Mouse (Mus musculus): ENCODE data around the gene Hoga1. TPM values are rescaled to one million over a fixed set of nuclear protein-coding genes. Genes with fewer than 3 reads are reported as not detected.

Gene Hoga1
- polyA plus RNA-seq, 1 experiment from 2014 or later = 9.8 TPM

DNA sequence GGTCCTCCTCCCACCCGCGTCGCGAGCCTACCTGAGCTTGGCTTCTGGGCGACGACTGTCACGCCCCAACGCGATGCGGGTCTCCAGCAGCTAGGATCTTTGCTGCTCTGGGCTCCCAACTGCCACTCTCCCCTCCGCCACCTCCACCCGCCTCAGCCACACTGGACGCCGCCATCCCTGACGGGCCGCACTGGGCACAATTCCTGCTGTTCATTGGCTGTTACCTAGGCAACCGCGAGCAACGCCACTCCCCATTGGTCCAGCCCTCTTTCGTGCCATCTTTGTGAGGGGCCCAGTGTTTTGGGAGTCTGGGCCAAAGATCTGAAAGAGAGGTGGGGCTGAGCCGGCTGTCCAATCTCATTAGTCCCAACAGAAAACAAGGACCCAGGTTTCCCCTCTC lies 40.8 kb downstream of the Hoga1 start, which contains the start of gene Morn4:
Morn4 (minus strand) TSS at position 192 of the 400 bp plus-strand sequence.
- no peaks in the 10 kb centered on the region for H3K9me3 ChIP-seq (ENCODE audit: control insufficient read depth, low read length)
- under 1% methylated on average over 21 of the region's 21 CpGs for WGBS

GRCm38 (mm10) chr19:42089103-42089747 lies 43.8 kb downstream of the Hoga1 start:
- 24% methylated on average over 14 of the region's 14 CpGs for WGBS
- Histone ChIP-seq H3K4me1 (ENCODE audit: control insufficient read depth, insufficient read depth, low read length) (peaks cover 17% of the 10 kb centered on the region), H3K4me3 (ENCODE audit: low read length) (peak overlapping the region; percentile 91), H3K27me3 (ENCODE audit: control insufficient read depth, insufficient read depth, low read length) (no peaks in the 10 kb centered on the region), H3K9ac (ENCODE audit: low read depth, low read length) (peak overlapping the region; percentile 45; the same call in 1 of the 2 replicates), H3K4me2 (replicated peaks; ENCODE audit: low read depth, low read length) (peak overlapping the region; percentile 60), H3K36me3 (ENCODE audit: control insufficient read depth, insufficient read depth, low read length) (peaks cover 4% of the 10 kb centered on the region; the same call in 1 of the 2 replicates), H3K27ac (ENCODE audit: low read depth, low read length) (peak overlapping the region; percentile 85), H3K9me3 (ENCODE audit: control insufficient read depth, low read length) (no peaks in the 10 kb centered on the region)
- no peak for ATAC-seq (ENCODE audit: low FRiP score, low TSS enrichment)

More for the DNA sequence above, 40.8 kb downstream of the Hoga1 start, which contains the start of gene Morn4:
- Histone ChIP-seq H3K27ac (ENCODE audit: low read depth, low read length) (no peak within 1 kb of the TSS), H3K4me3 (ENCODE audit: low read length) (peak within 1 kb of the TSS; percentile 81), H3K4me1 (ENCODE audit: control insufficient read depth, insufficient read depth, low read length) (peaks cover 13% of the 10 kb centered on the region), H3K36me3 (ENCODE audit: control insufficient read depth, insufficient read depth, low read length) (no peaks in the 10 kb centered on the region), H3K9ac (ENCODE audit: low read depth, low read length) (peak within 1 kb of the TSS; percentile 75), H3K4me2 (replicated peaks; ENCODE audit: low read depth, low read length) (peak within 1 kb of the TSS; percentile 89), H3K27me3 (ENCODE audit: control insufficient read depth, insufficient read depth, low read length) (no peaks in the 10 kb centered on the region)
- ATAC-seq (ENCODE audit: low FRiP score, low TSS enrichment) = peak; percentile 85

DNA sequence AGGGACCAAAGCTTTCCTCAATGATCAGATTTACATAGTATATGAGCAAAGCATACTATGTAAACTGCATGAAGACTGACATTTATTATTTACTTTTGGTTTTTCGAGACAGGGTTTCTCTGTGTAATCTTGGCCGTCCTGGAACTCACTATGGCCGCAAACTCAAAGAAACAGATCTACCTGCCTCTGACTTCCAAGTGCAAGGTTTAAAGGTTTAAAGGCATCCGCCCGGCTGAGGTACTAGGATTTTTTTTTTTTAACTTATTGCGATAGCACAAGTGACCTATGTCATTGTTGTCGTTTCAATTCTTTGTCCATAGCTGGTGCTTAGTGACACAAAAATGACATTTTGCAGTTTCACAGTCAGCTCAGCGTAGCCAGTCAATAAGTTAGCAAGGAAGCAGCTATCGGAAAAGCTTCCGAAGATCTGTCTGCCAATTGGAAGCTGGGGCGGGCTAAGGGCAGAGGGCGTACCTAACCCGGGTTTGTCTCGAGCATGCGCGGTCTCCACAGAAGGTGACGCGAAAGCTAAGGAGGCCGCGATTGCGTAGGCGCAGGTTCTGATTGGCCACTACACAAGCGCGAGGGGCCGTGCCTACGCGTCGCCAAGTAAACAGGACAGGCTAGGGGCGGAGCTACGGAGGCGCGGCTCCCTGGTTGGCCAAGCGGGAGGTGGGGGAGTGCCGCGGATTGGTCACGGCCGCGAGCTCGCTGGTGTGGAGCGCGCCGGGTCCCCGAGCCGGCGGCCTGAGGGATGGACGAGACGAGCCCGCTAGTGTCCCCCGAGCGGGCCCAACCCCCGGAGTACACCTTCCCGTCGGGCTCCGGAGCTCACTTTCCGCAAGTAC lies 44.6 kb downstream of the Hoga1 start, which contains the start of gene Pi4k2a:
Pi4k2a (plus strand) TSS at position 723 of the 848 bp plus-strand sequence.
- Histone ChIP-seq H3K27ac (ENCODE audit: low read depth, low read length) (peak within 1 kb of the TSS; percentile 85), H3K4me3 (ENCODE audit: low read length) (peak within 1 kb of the TSS; percentile 91), H3K27me3 (ENCODE audit: control insufficient read depth, insufficient read depth, low read length) (no peaks in the 10 kb centered on the region), H3K9me3 (ENCODE audit: control insufficient read depth, low read length) (no peaks in the 10 kb centered on the region), H3K4me2 (replicated peaks; ENCODE audit: low read depth, low read length) (peak within 1 kb of the TSS; percentile 60), H3K36me3 (ENCODE audit: control insufficient read depth, insufficient read depth, low read length) (peaks cover 6% of the 10 kb centered on the region; the same call in 1 of the 2 replicates), H3K4me1 (ENCODE audit: control insufficient read depth, insufficient read depth, low read length) (peaks cover 17% of the 10 kb centered on the region), H3K9ac (ENCODE audit: low read depth, low read length) (peak within 1 kb of the TSS; percentile 88)
- 1% methylated on average over 46 of the region's 55 CpGs for WGBS
- ATAC-seq (ENCODE audit: low FRiP score, low TSS enrichment) = peak; percentile 98

GRCm38 (mm10) chr19:42090637-42091141 lies 45.3 kb downstream of the Hoga1 start:
- Histone ChIP-seq H3K9me3 (ENCODE audit: control insufficient read depth, low read length) (no peaks in the 10 kb centered on the region), H3K4me3 (ENCODE audit: low read length) (peak overlapping the region; percentile 91), H3K27ac (ENCODE audit: low read depth, low read length) (peak overlapping the region; percentile 77), H3K27me3 (ENCODE audit: control insufficient read depth, insufficient read depth, low read length) (no peaks in the 10 kb centered on the region), H3K4me2 (replicated peaks; ENCODE audit: low read depth, low read length) (peak overlapping the region; percentile 58), H3K4me1 (ENCODE audit: control insufficient read depth, insufficient read depth, low read length) (peaks cover 13% of the 10 kb centered on the region), H3K9ac (ENCODE audit: low read depth, low read length) (peak overlapping the region; percentile 88), H3K36me3 (ENCODE audit: control insufficient read depth, insufficient read depth, low read length) (peaks cover 10% of the 10 kb centered on the region; the same call in 1 of the 2 replicates)
- WGBS = under 1% methylated on average over 49 of the region's 52 CpGs
- ATAC-seq (ENCODE audit: low FRiP score, low TSS enrichment) = peak; percentile 70

- no peaks in the 10 kb centered on the region for H3K9me3 ChIP-seq (ENCODE audit: control insufficient read depth, low read length)
- no peaks in the 10 kb centered on the region for H3K4me1 ChIP-seq (ENCODE audit: control insufficient read depth, insufficient read depth, low read length)
- H3K9ac ChIP-seq (ENCODE audit: low read depth, low read length) = no peak overlapping the region
- no peak overlapping the region for H3K4me3 ChIP-seq (ENCODE audit: low read length)
- no peaks in the 10 kb centered on the region for H3K27me3 ChIP-seq (ENCODE audit: control insufficient read depth, insufficient read depth, low read length)
- H3K27ac ChIP-seq (ENCODE audit: low read depth, low read length) = no peak overlapping the region
- no peak for ATAC-seq (ENCODE audit: low FRiP score, low TSS enrichment)
- no peak overlapping the region for H3K4me2 ChIP-seq (replicated peaks; ENCODE audit: low read depth, low read length)
- 88% methylated on average over 3 of the region's 3 CpGs for WGBS
- peaks cover 30% of the 10 kb centered on the region for H3K36me3 ChIP-seq (ENCODE audit: control insufficient read depth, insufficient read depth, low read length)
These were observed 54.0 kb downstream of the Hoga1 start for GRCm38 (mm10) chr19:42099406-42099805.

DNA sequence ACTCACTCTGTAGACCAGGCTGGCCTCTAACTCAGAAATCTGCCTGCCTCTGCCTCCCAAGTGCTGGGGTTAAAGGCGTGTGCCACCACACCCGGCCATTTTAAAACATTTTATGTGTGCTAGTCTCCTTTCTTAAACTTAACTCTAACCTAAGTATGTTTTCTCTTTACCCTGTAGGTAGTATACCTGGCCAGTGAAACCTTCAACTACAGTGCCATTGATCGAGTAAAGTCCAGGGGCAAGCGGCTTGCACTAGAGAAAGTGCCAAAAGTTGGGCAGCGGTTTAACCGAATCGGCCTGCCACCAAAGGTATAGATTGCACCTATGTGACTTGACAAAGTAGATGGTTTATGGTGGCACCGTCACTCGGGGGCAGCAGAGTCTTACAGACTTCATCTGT lies 59.3 kb downstream of the Hoga1 start:
- Histone ChIP-seq H3K4me3 (ENCODE audit: low read length) (no peak overlapping the region), H3K27me3 (ENCODE audit: control insufficient read depth, insufficient read depth, low read length) (no peaks in the 10 kb centered on the region), H3K4me1 (ENCODE audit: control insufficient read depth, insufficient read depth, low read length) (no peaks in the 10 kb centered on the region), H3K27ac (ENCODE audit: low read depth, low read length) (no peak overlapping the region), H3K36me3 (ENCODE audit: control insufficient read depth, insufficient read depth, low read length) (peaks cover 44% of the 10 kb centered on the region), H3K9ac (ENCODE audit: low read depth, low read length) (no peak overlapping the region), H3K4me2 (replicated peaks; ENCODE audit: low read depth, low read length) (no peak overlapping the region), H3K9me3 (ENCODE audit: control insufficient read depth, low read length) (no peaks in the 10 kb centered on the region)
- 96% methylated on average over 9 of the region's 9 CpGs for WGBS
- no peak for ATAC-seq (ENCODE audit: low FRiP score, low TSS enrichment)

DNA sequence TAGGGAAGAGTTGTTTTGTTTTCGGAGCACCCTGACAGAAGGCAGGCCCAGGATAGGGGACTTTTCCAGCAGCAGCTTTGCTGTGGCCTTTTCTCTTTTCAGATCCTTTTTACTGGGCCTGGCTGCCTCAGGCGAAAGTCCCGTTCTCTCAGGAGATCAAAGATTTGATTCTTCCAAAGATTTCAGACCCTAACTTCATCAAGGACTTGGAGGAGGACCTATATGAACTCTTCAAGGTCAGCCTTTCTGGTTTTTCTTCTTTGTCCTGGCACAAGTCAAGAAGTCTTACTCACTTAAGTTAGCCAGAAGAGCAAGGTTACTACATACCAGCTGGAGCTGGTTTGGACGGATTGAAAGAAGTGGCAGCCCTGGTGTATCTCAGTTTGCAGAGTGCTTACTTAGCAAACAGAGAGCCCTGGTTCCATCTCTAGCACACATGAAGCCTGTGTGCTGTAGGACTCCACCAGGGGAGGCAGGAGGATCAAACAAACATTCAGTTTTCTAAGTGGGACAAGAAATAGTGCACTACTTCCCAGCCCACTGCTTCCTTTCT lies 70.4 kb downstream of the Hoga1 start:
- no peaks in the 10 kb centered on the region for H3K4me1 ChIP-seq (ENCODE audit: control insufficient read depth, insufficient read depth, low read length)
- no peak overlapping the region for H3K4me2 ChIP-seq (replicated peaks; ENCODE audit: low read depth, low read length)
- no peaks in the 10 kb centered on the region for H3K9me3 ChIP-seq (ENCODE audit: control insufficient read depth, low read length)
- ATAC-seq (ENCODE audit: low FRiP score, low TSS enrichment) = no peak
- H3K27ac ChIP-seq (ENCODE audit: low read depth, low read length) = no peak overlapping the region
- peaks cover 66% of the 10 kb centered on the region for H3K36me3 ChIP-seq (ENCODE audit: control insufficient read depth, insufficient read depth, low read length)
- H3K4me3 ChIP-seq (ENCODE audit: low read length) = no peak overlapping the region
- no peak overlapping the region for H3K9ac ChIP-seq (ENCODE audit: low read depth, low read length)
- no peaks in the 10 kb centered on the region for H3K27me3 ChIP-seq (ENCODE audit: control insufficient read depth, insufficient read depth, low read length)
- WGBS = 83% methylated on average over 4 of the region's 4 CpGs

GRCm38 (mm10) chr19:42118142-42118541 lies 72.7 kb downstream of the Hoga1 start:
- no peaks in the 10 kb centered on the region for H3K4me1 ChIP-seq (ENCODE audit: control insufficient read depth, insufficient read depth, low read length)
- no peak overlapping the region for H3K27ac ChIP-seq (ENCODE audit: low read depth, low read length)
- no peak overlapping the region for H3K4me2 ChIP-seq (replicated peaks; ENCODE audit: low read depth, low read length)
- H3K9me3 ChIP-seq (ENCODE audit: control insufficient read depth, low read length) = no peaks in the 10 kb centered on the region
- 94% methylated on average over 9 of the region's 9 CpGs for WGBS
- no peak overlapping the region for H3K4me3 ChIP-seq (ENCODE audit: low read length)
- no peak for ATAC-seq (ENCODE audit: low FRiP score, low TSS enrichment)
- H3K27me3 ChIP-seq (ENCODE audit: control insufficient read depth, insufficient read depth, low read length) = no peaks in the 10 kb centered on the region
- no peak overlapping the region for H3K9ac ChIP-seq (ENCODE audit: low read depth, low read length)
- H3K36me3 ChIP-seq (ENCODE audit: control insufficient read depth, insufficient read depth, low read length) = peaks cover 83% of the 10 kb centered on the region
